Mouse (Mus musculus) limb, embryonic 11.5 days (tissue): ENCODE measurements around the gene AI182371. TPM values are rescaled to one million over a fixed set of nuclear protein-coding genes. Genes with fewer than 3 reads are reported as not detected.

Experiments used
- ATAC-seq: fragments of 200-750 bp; cut with Nextera tagmentation; 2 replicates; pipeline ENCODE4 v1.8.0; 2017; ENCODE audit warnings: low read depth; ENCODE audit not compliant: insufficient number of reproducible peaks, low FRiP score, low TSS enrichment
- DNase-seq: peaks from one replicate; pipeline ENCODE4 v3.0.0-alpha.2; 2015; ENCODE audit warnings: low spot score
- H3K27ac ChIP-seq: fragments of 300-500 bp; sonication (generic); replicated peaks from 2 replicates; pipeline ENCODE4 v1.5.1; 2014; ENCODE audit warnings: low read depth, mild to moderate bottlenecking, low read length
- H3K27me3 ChIP-seq: fragments of 300-500 bp; sonication (generic); 2 replicates; pipeline ENCODE4 v1.6.1; 2014; ENCODE audit warnings: mild to moderate bottlenecking, low read length, mixed read lengths; ENCODE audit not compliant: control insufficient read depth, insufficient read depth
- H3K36me3 ChIP-seq: fragments of 300-500 bp; sonication (generic); 2 replicates; pipeline ENCODE4 v1.6.1; 2014; ENCODE audit warnings: mild to moderate bottlenecking, low read length, moderate library complexity, mixed read lengths; ENCODE audit not compliant: control insufficient read depth, insufficient read depth
- H3K4me1 ChIP-seq: fragments of 300-500 bp; sonication (generic); 2 replicates; pipeline ENCODE4 v1.6.1; 2014; ENCODE audit warnings: low read length, mixed read lengths; ENCODE audit not compliant: control insufficient read depth, insufficient read depth
- H3K4me2 ChIP-seq: fragments of 300-500 bp; sonication (generic); 2 replicates; pipeline ENCODE4 v1.6.1; 2014; ENCODE audit warnings: low read depth, mild to moderate bottlenecking, moderate library complexity; ENCODE audit not compliant: severe bottlenecking
- H3K4me3 ChIP-seq: fragments of 300-500 bp; sonication (generic); 2 replicates; pipeline ENCODE4 v1.5.1; 2014; ENCODE audit warnings: low read depth, low read length
- H3K9ac ChIP-seq: fragments of 300-500 bp; sonication (generic); 2 replicates; pipeline ENCODE4 v1.6.1; 2014; ENCODE audit warnings: mild to moderate bottlenecking, low read length
- H3K9me3 ChIP-seq: fragments of 300-500 bp; sonication (generic); 2 replicates; pipeline ENCODE4 v1.6.1; 2016; ENCODE audit warnings: low read length; ENCODE audit not compliant: control insufficient read depth
- WGBS: fragments of 180-500 bp; shearing (Covaris S2); extraction: QIAGEN DNeasy Blood & Tissue Kit; methylation state at CpG from one replicate; pipeline ENCODE4 v1.1.7; 2014; 5-methylcytosine and 5-hydroxymethylcytosine counted together
- polyA plus RNA-seq: library from polyadenylated mRNA; unstranded; fragments of >200 nt; fragmentation: Nextera tagmentation; extraction: Ambion mirVana; gene quantifications from 2 replicates; pipeline ENCODE4 v1.2.1, GENCODE M21; 2014

Gene AI182371
- 0.20 TPM in 1 of 2 replicates, not detected in the other for polyA plus RNA-seq

GRCm38 (mm10) chr2:35101443-35101842 lies at the start of gene AI182371:
TSS of gene AI182371 (minus strand) at chr2:35101543.
- no peaks in the 10 kb centered on the region for H3K27me3 ChIP-seq
- H3K9ac ChIP-seq, result no peak within 1 kb of the TSS
- no peaks in the 10 kb centered on the region for H3K9me3 ChIP-seq
- no peak within 1 kb of the TSS for H3K4me2 ChIP-seq
- no peaks in the 10 kb centered on the region for H3K4me1 ChIP-seq
- ATAC-seq (no peak), DNase-seq (no peak)
- H3K36me3 ChIP-seq, result no peaks in the 10 kb centered on the region
- H3K4me3 ChIP-seq, result no peak within 1 kb of the TSS
- 92% methylated on average over 3 of the region's 3 CpGs for WGBS
- H3K27ac ChIP-seq, result no peak within 1 kb of the TSS

GRCm38 (mm10) chr2:35148806-35149205 lies 47.5 kb upstream of the AI182371 start:
- Histone ChIP-seq H3K4me3 (no peak overlapping the region), H3K27ac (no peak overlapping the region), H3K9ac (no peak overlapping the region), H3K27me3 (no peaks in the 10 kb centered on the region), H3K4me2 (no peak overlapping the region), H3K36me3 (peaks cover 22% of the 10 kb centered on the region), H3K9me3 (no peaks in the 10 kb centered on the region), H3K4me1 (no peaks in the 10 kb centered on the region)
- ATAC-seq (no peak), DNase-seq (no peak)
- WGBS, result 92% methylated on average over 10 of the region's 10 CpGs

- H3K9ac ChIP-seq, result no peak overlapping the region
- peaks cover 35% of the 10 kb centered on the region for H3K36me3 ChIP-seq
- ATAC-seq, result no peak
- no peaks in the 10 kb centered on the region for H3K27me3 ChIP-seq
- no peaks in the 10 kb centered on the region for H3K4me1 ChIP-seq
- no peak overlapping the region for H3K27ac ChIP-seq
- no peak overlapping the region for H3K4me3 ChIP-seq
- 93% methylated on average over 3 of the region's 3 CpGs for WGBS
- H3K9me3 ChIP-seq, result no peaks in the 10 kb centered on the region
- DNase-seq, result no peak
- H3K4me2 ChIP-seq, result no peak overlapping the region
Measured at GRCm38 (mm10) chr2:35141673-35142072, 40.3 kb upstream of the AI182371 start.

- Histone ChIP-seq H3K36me3 (peaks cover 29% of the 10 kb centered on the region), H3K4me1 (no peaks in the 10 kb centered on the region), H3K9ac (no peak overlapping the region), H3K9me3 (no peaks in the 10 kb centered on the region), H3K27ac (no peak overlapping the region), H3K27me3 (no peaks in the 10 kb centered on the region), H3K4me2 (no peak overlapping the region), H3K4me3 (no peak overlapping the region)
- DNase-seq (no peak), ATAC-seq (no peak)
- WGBS, result 100% methylated on average over 1 of the region's 1 CpGs
Measured at GRCm38 (mm10) chr2:35138576-35138975, 37.2 kb upstream of the AI182371 start.

- ATAC-seq (no peak), DNase-seq (no peak)
- no peak overlapping the region for H3K4me3 ChIP-seq
- H3K4me1 ChIP-seq, result peaks cover 3% of the 10 kb centered on the region
- H3K9me3 ChIP-seq, result no peaks in the 10 kb centered on the region
- H3K27ac ChIP-seq, result no peak overlapping the region
- no peak overlapping the region for H3K9ac ChIP-seq
- H3K36me3 ChIP-seq, result peaks cover 11% of the 10 kb centered on the region
- no peaks in the 10 kb centered on the region for H3K27me3 ChIP-seq
- WGBS, result 80% methylated on average over 5 of the region's 5 CpGs
- H3K4me2 ChIP-seq, result no peak overlapping the region
Measured at GRCm38 (mm10) chr2:35133891-35134290, 32.5 kb upstream of the AI182371 start.

GRCm38 (mm10) chr2:35132662-35133055 lies 31.3 kb upstream of the AI182371 start:
- peak overlapping the region; percentile 63; the same call in 1 of the 2 replicates for H3K27ac ChIP-seq
- no peak for ATAC-seq
- WGBS, result 13% methylated on average over 5 of the region's 5 CpGs

GRCm38 (mm10) chr2:35131991-35132661 lies 30.8 kb upstream of the AI182371 start:
- DNase-seq (peak; percentile 98), ATAC-seq (peak; percentile 98)
- Histone ChIP-seq H3K27me3 (no peaks in the 10 kb centered on the region), H3K4me2 (peak overlapping the region; percentile 57), H3K9me3 (no peaks in the 10 kb centered on the region), H3K4me3 (peak overlapping the region; percentile 43), H3K4me1 (peaks cover 3% of the 10 kb centered on the region), H3K9ac (peak overlapping the region; percentile 68), H3K27ac (peak overlapping the region; percentile 63), H3K36me3 (peaks cover 3% of the 10 kb centered on the region)
- WGBS, result under 1% methylated on average over 21 of the region's 21 CpGs

More at GRCm38 (mm10) chr2:35132662-35133055, 31.3 kb upstream of the AI182371 start:
- H3K9me3 ChIP-seq, result no peaks in the 10 kb centered on the region
- no peaks in the 10 kb centered on the region for H3K27me3 ChIP-seq
- peak overlapping the region; percentile 68 for H3K9ac ChIP-seq
- DNase-seq, result peak; percentile 28
- H3K4me1 ChIP-seq, result peaks cover 3% of the 10 kb centered on the region
- H3K4me3 ChIP-seq, result peak overlapping the region; percentile 43
- peaks cover 6% of the 10 kb centered on the region for H3K36me3 ChIP-seq
- peak overlapping the region; percentile 57 for H3K4me2 ChIP-seq

GRCm38 (mm10) chr2:35131491-35131890 lies 30.1 kb upstream of the AI182371 start:
- Histone ChIP-seq H3K36me3 (no peaks in the 10 kb centered on the region; the same call in 1 of the 2 replicates), H3K4me2 (no peak overlapping the region), H3K9me3 (no peaks in the 10 kb centered on the region), H3K4me1 (peaks cover 3% of the 10 kb centered on the region), H3K27me3 (no peaks in the 10 kb centered on the region), H3K4me3 (no peak overlapping the region), H3K9ac (no peak overlapping the region), H3K27ac (no peak overlapping the region)
- no peak for DNase-seq
- ATAC-seq, result no peak
